Mouse (Mus musculus): ENCODE results near the gene Rpl14. TPM values are rescaled to one million over a fixed set of nuclear protein-coding genes. Genes with fewer than 3 reads are reported as not detected.
"Not testable (repeated sequence)": the region's sequence is repeated elsewhere in the genome, so short reads cannot be mapped to it uniquely, and the experiment has no call there.

Gene Rpl14
- 2,590 and 2,648 TPM in 2 replicates for total RNA-seq (2014; fragmentation: Nextera tagmentation)
- 3,531 and 3,679 TPM in 2 replicates for total RNA-seq (2017)

GRCm38 (mm10) chr9:120570741-120571592 lies at the start of gene Rpl14:
Gene Rpl14, plus strand, starts transcription at chr9:120571444.
- peak; percentile 87 for ATAC-seq (replicated peaks; ENCODE audit: low FRiP score, low TSS enrichment, poor library complexity, severe bottlenecking)

GRCm38 (mm10) chr9:120527270-120527669 lies 44.0 kb upstream of the Rpl14 start:
- ATAC-seq (replicated peaks; ENCODE audit: low FRiP score, low TSS enrichment, poor library complexity, severe bottlenecking): 0 out of 2 replicates have a peak, but pooled peaks have one; percentile 39

GRCm38 (mm10) chr9:120527919-120528318 lies 43.3 kb upstream of the Rpl14 start:
- ATAC-seq (replicated peaks; ENCODE audit: low FRiP score, low TSS enrichment, poor library complexity, severe bottlenecking): no peak

GRCm38 (mm10) chr9:120528815-120529510 lies 42.3 kb upstream of the Rpl14 start:
- 0 out of 2 replicates have a peak, but pooled peaks have one; percentile 40 for ATAC-seq (replicated peaks; ENCODE audit: low FRiP score, low TSS enrichment, poor library complexity, severe bottlenecking)

GRCm38 (mm10) chr9:120530471-120530870 lies 40.8 kb upstream of the Rpl14 start:
- ATAC-seq (replicated peaks; ENCODE audit: low FRiP score, low TSS enrichment, poor library complexity, severe bottlenecking): no peak

- no peak for ATAC-seq (replicated peaks; ENCODE audit: low FRiP score, low TSS enrichment, poor library complexity, severe bottlenecking)
Observed at GRCm38 (mm10) chr9:120532062-120532461, 39.2 kb upstream of the Rpl14 start.

GRCm38 (mm10) chr9:120532691-120533090 lies 38.6 kb upstream of the Rpl14 start:
- no peak for ATAC-seq (replicated peaks; ENCODE audit: low FRiP score, low TSS enrichment, poor library complexity, severe bottlenecking)

- ATAC-seq (replicated peaks; ENCODE audit: low FRiP score, low TSS enrichment, poor library complexity, severe bottlenecking): not testable (repeated sequence)
Observed at GRCm38 (mm10) chr9:120533446-120533950, 37.7 kb upstream of the Rpl14 start.

- ATAC-seq (replicated peaks; ENCODE audit: low FRiP score, low TSS enrichment, poor library complexity, severe bottlenecking): peak; percentile 72
Observed at GRCm38 (mm10) chr9:120539662-120540251, 31.5 kb upstream of the Rpl14 start, which contains the start of gene Entpd3. Gene Entpd3, plus strand, starts transcription at chr9:120539818.

GRCm38 (mm10) chr9:120541411-120541810 lies 29.8 kb upstream of the Rpl14 start:
- no peak for ATAC-seq (replicated peaks; ENCODE audit: low FRiP score, low TSS enrichment, poor library complexity, severe bottlenecking)

GRCm38 (mm10) chr9:120542241-120542640 lies 29.0 kb upstream of the Rpl14 start:
- ATAC-seq (replicated peaks; ENCODE audit: low FRiP score, low TSS enrichment, poor library complexity, severe bottlenecking): no peak

- no peak for ATAC-seq (replicated peaks; ENCODE audit: low FRiP score, low TSS enrichment, poor library complexity, severe bottlenecking)
Observed at GRCm38 (mm10) chr9:120545994-120546393, 25.2 kb upstream of the Rpl14 start.

- no peak for ATAC-seq (replicated peaks; ENCODE audit: low FRiP score, low TSS enrichment, poor library complexity, severe bottlenecking)
Observed at GRCm38 (mm10) chr9:120546482-120546881, 24.8 kb upstream of the Rpl14 start.

- ATAC-seq (replicated peaks; ENCODE audit: low FRiP score, low TSS enrichment, poor library complexity, severe bottlenecking): peak; percentile 27; the same call in 1 of the 2 replicates
Observed at GRCm38 (mm10) chr9:120547026-120547668, 24.1 kb upstream of the Rpl14 start.

- ATAC-seq (replicated peaks; ENCODE audit: low FRiP score, low TSS enrichment, poor library complexity, severe bottlenecking): no peak
Observed at GRCm38 (mm10) chr9:120550778-120551177, 20.5 kb upstream of the Rpl14 start.

- peak; percentile 56 for ATAC-seq (replicated peaks; ENCODE audit: low FRiP score, low TSS enrichment, poor library complexity, severe bottlenecking)
Observed at GRCm38 (mm10) chr9:120563590-120563989, 7.7 kb upstream of the Rpl14 start.

- ATAC-seq (replicated peaks; ENCODE audit: low FRiP score, low TSS enrichment, poor library complexity, severe bottlenecking): no peak
Observed at GRCm38 (mm10) chr9:120564247-120564646, 7.0 kb upstream of the Rpl14 start.

GRCm38 (mm10) chr9:120566384-120566783 lies 4.9 kb upstream of the Rpl14 start:
- ATAC-seq (replicated peaks; ENCODE audit: low FRiP score, low TSS enrichment, poor library complexity, severe bottlenecking): no peak

- peak; percentile 73 for ATAC-seq (replicated peaks; ENCODE audit: low FRiP score, low TSS enrichment, poor library complexity, severe bottlenecking)
Observed at GRCm38 (mm10) chr9:120568917-120569316, 2.3 kb upstream of the Rpl14 start.

Data from megakaryocyte-erythroid progenitor cell, adult 5-6 weeks (primary cell).